ENCODE assay signal across 10 mouse cellular contexts in genomic region chr2:35624380-35625006, GRCm38 (mm10).
DNase-seq lines count a peak whose midpoint lies in the region; ATAC-seq lines count a peak whose summit lies in the region.
"Had no signal": no experiment of that assay in that cellular context is flagged by ENCODE, and none has a peak within 500 bp of the region (broad histone marks: within the 10 kb centered on the region; RNA-seq: fewer than 3 reads in every experiment).

No protein-coding gene starts in this region.

- peak overlapping the region; percentile 82 for H3K4me2 ChIP-seq in heart, embryonic 13.5 days
- H3K4me2 ChIP-seq in neural tube, embryonic 11.5 days (ENCODE audit: low read depth): 0 out of 2 replicates have a peak overlapping the region, but pooled peaks have one; percentile 1
- peak overlapping the region; percentile 79 for H3K4me2 ChIP-seq in intestine, embryonic 14.5 days (ENCODE audit: low read length)

- H3K9ac ChIP-seq in heart, embryonic 13.5 days: peak overlapping the region; percentile 95
- no peak overlapping the region for H3K9ac ChIP-seq in neural tube, embryonic 11.5 days (ENCODE audit: low read length)
- no peak overlapping the region for H3K9ac ChIP-seq in intestine, embryonic 14.5 days (ENCODE audit: low read length)

- no peaks in the 10 kb centered on the region for H3K27me3 ChIP-seq in heart, embryonic 13.5 days (replicated peaks)
- H3K27me3 ChIP-seq in neural tube, embryonic 11.5 days (ENCODE audit: control insufficient read depth, insufficient read depth, low read length): no peaks in the 10 kb centered on the region
- no peaks in the 10 kb centered on the region for H3K27me3 ChIP-seq in intestine, embryonic 14.5 days (replicated peaks; ENCODE audit: control insufficient read depth, insufficient read depth, low read length)

- ATAC-seq in heart, embryonic 13.5 days (ENCODE audit: extremely low read depth, insufficient number of reproducible peaks, low FRiP score, low TSS enrichment): no peak
- no peak for ATAC-seq in neural tube, embryonic 11.5 days (ENCODE audit: insufficient read depth, low FRiP score, low TSS enrichment)
- no peak for ATAC-seq in intestine, embryonic 14.5 days (replicated peaks; ENCODE audit: low FRiP score, low TSS enrichment, low read depth)

- DNase-seq in heart, postnatal 36 days: no peak
- DNase-seq in neural tube, embryonic 11.5 days (ENCODE audit: low spot score): no peak
- no peak for DNase-seq in neural tube, embryonic 10.5 days (ENCODE audit: extremely low spot score, low spot score)
- DNase-seq in intestine, embryonic 14.5 days (ENCODE audit: low spot score): no peak
- DNase-seq in thymus, postnatal 10 days (ENCODE audit: low spot score in 2 of 2): no peak
- no peak for DNase-seq in gastrocnemius, postnatal 10 days
- no peak for DNase-seq in urinary bladder, postnatal 10 days (ENCODE audit: low spot score)
- DNase-seq: adrenal gland, postnatal 14 days; retina, postnatal 1 day had no signal

- 41% methylated on average over 5 of the region's 5 CpGs for WGBS in heart, embryonic 13.5 days
- WGBS in neural tube, embryonic 11.5 days: 62% methylated on average over 5 of the region's 5 CpGs
- WGBS in intestine, embryonic 14.5 days: 61% methylated on average over 5 of the region's 5 CpGs

- intact Hi-C loops in heart, postnatal 36 days (cut with DNase I): loop anchor here (2.0 to 10.0 kb wide), 3 partner anchors 36 to 180 kb away; no protein-coding TSS in a partner anchor

- H3K27ac ChIP-seq in heart, embryonic 13.5 days (replicated peaks): peak overlapping the region; percentile 82
- H3K27ac ChIP-seq in neural tube, embryonic 11.5 days (ENCODE audit: low read depth, low read length): no peak overlapping the region
- H3K27ac ChIP-seq in intestine, embryonic 14.5 days (ENCODE audit: low read depth): no peak overlapping the region

- H3K9me3 ChIP-seq in heart, embryonic 13.5 days: no peaks in the 10 kb centered on the region
- no peaks in the 10 kb centered on the region for H3K9me3 ChIP-seq in neural tube, embryonic 11.5 days (ENCODE audit: control insufficient read depth, low read length)
- H3K9me3 ChIP-seq in intestine, embryonic 14.5 days (ENCODE audit: control insufficient read depth, low read length): no peaks in the 10 kb centered on the region

- H3K4me1 ChIP-seq in heart, embryonic 13.5 days: peaks cover 98% of the 10 kb centered on the region
- peaks cover 38% of the 10 kb centered on the region for H3K4me1 ChIP-seq in neural tube, embryonic 11.5 days (ENCODE audit: control insufficient read depth, insufficient read depth, low read length)
- peaks cover 74% of the 10 kb centered on the region for H3K4me1 ChIP-seq in intestine, embryonic 14.5 days (replicated peaks; ENCODE audit: control insufficient read depth, insufficient read depth, low read length)

- H3K4me3 ChIP-seq in heart, embryonic 13.5 days: peak overlapping the region; percentile 83
- no peak overlapping the region for H3K4me3 ChIP-seq in neural tube, embryonic 11.5 days (ENCODE audit: low read depth, low read length)
- H3K4me3 ChIP-seq in intestine, embryonic 14.5 days (ENCODE audit: low read depth, low read length): 0 out of 2 replicates have a peak overlapping the region, but pooled peaks have one; percentile 81

- peaks cover 20% of the 10 kb centered on the region for H3K36me3 ChIP-seq in heart, embryonic 13.5 days
- H3K36me3 ChIP-seq in neural tube, embryonic 11.5 days (ENCODE audit: control insufficient read depth, insufficient read depth, low read length): no peaks in the 10 kb centered on the region
- 0 out of 2 replicates have a peak, but pooled peaks cover 18% of the 10 kb centered on the region for H3K36me3 ChIP-seq in intestine, embryonic 14.5 days (ENCODE audit: control insufficient read depth, insufficient read depth, low read length)

Comparison
In these comparisons a context has a peak if more than half of its experiments do, and no peak if none do; other contexts are left out.
1. H3K4me2 ChIP-seq: peak in every context shown above with its lines; median percentile 82 in heart, embryonic 13.5 days; 79 in intestine, embryonic 14.5 days; 1 in neural tube, embryonic 11.5 days.